ENCODE assay signal across 30 mouse cellular contexts in the genomic region with DNA sequence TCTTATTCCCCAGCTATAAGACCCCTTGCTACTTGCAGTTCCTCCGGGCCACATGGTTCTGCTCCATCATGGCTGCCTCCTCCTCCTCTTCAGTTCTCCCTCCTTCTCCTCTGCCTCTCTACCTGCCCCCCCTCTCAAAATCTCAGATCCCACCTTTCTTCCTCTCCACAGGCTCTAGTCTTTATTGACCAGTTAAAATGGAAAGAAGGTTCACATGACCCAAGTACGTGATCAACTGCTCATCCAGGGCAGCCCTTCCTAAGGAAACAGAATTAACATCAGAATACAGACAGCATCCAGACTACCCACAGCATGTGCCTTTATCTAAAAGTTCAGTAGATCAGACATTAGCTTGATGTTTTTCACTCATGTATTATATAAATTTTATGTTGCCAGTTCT.
"Had no signal": no experiment of that assay in that cellular context is flagged by ENCODE, and none has a peak within 500 bp of the region (broad histone marks: within the 10 kb centered on the region; RNA-seq: fewer than 3 reads in every experiment).

No protein-coding gene starts in this region.

- H3K36me3 ChIP-seq: heart, embryonic 13.5 days; heart, embryonic 15.5 days; hindbrain, embryonic 12.5 days; intestine, embryonic 15.5 days; kidney, embryonic 15.5 days; limb, embryonic 10.5 days; limb, embryonic 12.5 days; liver, embryonic 13.5 days; liver, embryonic 15.5 days had no signal

- H3K4me1 ChIP-seq: heart, embryonic 13.5 days; heart, embryonic 15.5 days; hindbrain, embryonic 12.5 days; intestine, embryonic 15.5 days; kidney, embryonic 15.5 days; limb, embryonic 10.5 days; limb, embryonic 12.5 days; liver, embryonic 15.5 days had no signal

- H3K27me3 ChIP-seq: heart, embryonic 13.5 days; heart, embryonic 15.5 days; hindbrain, embryonic 12.5 days; intestine, embryonic 15.5 days; kidney, embryonic 15.5 days; limb, embryonic 12.5 days; liver, embryonic 13.5 days; liver, embryonic 15.5 days had no signal

- DNase-seq: gastrocnemius, adult 2 months; gastrocnemius, postnatal 10 days; gastrocnemius, postnatal 25 days; heart, adult 18-20 months; heart, postnatal 14 days; heart, postnatal 36 days; kidney, adult 18-20 months; kidney, adult 9 months; kidney, postnatal 14 days; kidney, postnatal 36 days; liver; liver, embryonic 13.5 days; liver, postnatal 0 days had no signal

- H3K9me3 ChIP-seq: heart, embryonic 13.5 days; heart, embryonic 15.5 days; hindbrain, embryonic 12.5 days; intestine, embryonic 15.5 days; kidney, embryonic 15.5 days; limb, embryonic 10.5 days; limb, embryonic 12.5 days; liver, embryonic 13.5 days; liver, embryonic 15.5 days had no signal

- H3K4me3 ChIP-seq: gastrocnemius, adult 2 months; heart, embryonic 13.5 days; heart, embryonic 15.5 days; hindbrain, embryonic 12.5 days; intestine, embryonic 15.5 days; kidney, embryonic 15.5 days; layer of hippocampus, adult 2 months; left cerebral cortex, adult 2 months; limb, embryonic 10.5 days; limb, embryonic 12.5 days; liver, embryonic 13.5 days; liver, embryonic 15.5 days had no signal

- H3K27ac ChIP-seq: gastrocnemius, adult 2 months; heart, embryonic 13.5 days; heart, embryonic 15.5 days; hindbrain, embryonic 12.5 days; hindbrain, embryonic 14.5 days; intestine, embryonic 15.5 days; kidney, embryonic 15.5 days; kidney, postnatal 0 days; layer of hippocampus, adult 2 months; left cerebral cortex, adult 2 months; limb, embryonic 10.5 days; limb, embryonic 12.5 days; liver, embryonic 13.5 days; liver, embryonic 15.5 days had no signal

- H3K4me2 ChIP-seq: heart, embryonic 11.5 days; heart, embryonic 13.5 days; heart, embryonic 15.5 days; hindbrain, embryonic 12.5 days; hindbrain, embryonic 14.5 days; intestine, embryonic 15.5 days; kidney, embryonic 15.5 days; limb, embryonic 12.5 days; liver, embryonic 11.5 days; liver, embryonic 13.5 days; liver, embryonic 15.5 days had no signal

- ATAC-seq: hindbrain, embryonic 16.5 days; inflammation-experienced regulatory T-cells, adult 6 months; intestine, embryonic 15.5 days; intestine, postnatal 0 days; liver, postnatal 0 days had no signal

- H3K9ac ChIP-seq: heart, embryonic 13.5 days; heart, embryonic 15.5 days; hindbrain, embryonic 12.5 days; hindbrain, embryonic 14.5 days; intestine, embryonic 15.5 days; kidney, embryonic 15.5 days; limb, embryonic 12.5 days; liver, embryonic 13.5 days; liver, embryonic 15.5 days; liver, postnatal 0 days had no signal
